Mouse (Mus musculus) granulocyte monocyte progenitor cell, adult 5-6 weeks (primary cell): ENCODE measurements around the gene Slc35b3. TPM values are rescaled to one million over a fixed set of nuclear protein-coding genes. Genes with fewer than 3 reads are reported as not detected.

Source experiments
- ATAC-seq: replicated peaks from 2 replicates; pipeline ENCODE4 v1.8.0; 2016; ENCODE audit warnings: mild to moderate bottlenecking, moderate TSS enrichment, inconsistent platforms; ENCODE audit not compliant: poor library complexity, severe bottlenecking
- total RNA-seq, 2 experiments: library from RNA; stranded (forward) in 1 of 2; stranded (reverse) in 1 of 2; fragments of 200-712, 200-1000 nt in 1 of 2; fragments of >200 nt in 1 of 2; fragmentation: Nextera tagmentation in 1 of 2; gene quantifications; 2 replicates each; pipeline ENCODE4 v1.2.3; 2014 to 2017

The Slc35b3 gene
- total RNA-seq, 2 experiments from 2014 or later, result 16.3 to 39.6 TPM

- no peak for ATAC-seq
These were observed 18.9 kb downstream of the Slc35b3 start for GRCm38 (mm10) chr13:38941786-38942185.

DNA sequence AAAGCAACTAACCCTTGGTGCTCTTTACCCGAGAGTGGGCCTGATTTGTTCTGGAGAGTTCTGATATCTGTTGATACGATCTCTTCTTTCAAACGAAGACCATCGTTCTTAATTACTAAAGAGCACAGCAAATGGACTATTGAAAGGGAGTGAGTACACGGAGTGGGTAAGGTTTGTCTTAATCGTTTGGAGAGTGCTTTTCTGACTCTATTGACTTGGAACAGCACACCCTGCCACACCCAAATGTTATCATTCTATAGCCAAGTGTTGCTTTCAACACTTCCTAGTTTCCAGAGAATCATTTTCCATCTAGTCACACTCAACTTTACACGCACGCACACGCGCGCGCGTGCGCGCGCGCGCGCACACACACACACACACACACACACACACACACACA is 19.4 kb downstream of the Slc35b3 start:
- no peak for ATAC-seq

DNA sequence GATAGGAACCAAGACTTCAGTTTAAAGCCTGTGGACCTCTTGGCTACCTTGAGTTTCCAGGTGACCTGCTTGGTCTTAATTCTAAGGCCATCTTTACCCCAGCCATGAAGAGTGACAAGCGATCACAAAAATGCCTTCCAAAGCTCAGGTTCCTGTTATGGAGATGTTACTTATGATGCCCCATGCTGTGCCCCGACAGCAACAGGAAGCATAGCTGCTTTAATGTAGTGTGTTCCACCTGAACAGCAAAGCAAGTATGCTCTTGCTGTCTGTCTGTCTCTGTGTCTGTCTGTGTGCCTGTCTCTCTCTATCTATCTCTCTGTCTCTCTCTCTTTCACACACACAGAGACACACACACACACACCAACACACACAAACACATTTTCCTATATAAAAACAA is 22.2 kb downstream of the Slc35b3 start:
- no peak for ATAC-seq

- ATAC-seq, result no peak
These were observed 23.7 kb downstream of the Slc35b3 start for GRCm38 (mm10) chr13:38936860-38937471.

DNA sequence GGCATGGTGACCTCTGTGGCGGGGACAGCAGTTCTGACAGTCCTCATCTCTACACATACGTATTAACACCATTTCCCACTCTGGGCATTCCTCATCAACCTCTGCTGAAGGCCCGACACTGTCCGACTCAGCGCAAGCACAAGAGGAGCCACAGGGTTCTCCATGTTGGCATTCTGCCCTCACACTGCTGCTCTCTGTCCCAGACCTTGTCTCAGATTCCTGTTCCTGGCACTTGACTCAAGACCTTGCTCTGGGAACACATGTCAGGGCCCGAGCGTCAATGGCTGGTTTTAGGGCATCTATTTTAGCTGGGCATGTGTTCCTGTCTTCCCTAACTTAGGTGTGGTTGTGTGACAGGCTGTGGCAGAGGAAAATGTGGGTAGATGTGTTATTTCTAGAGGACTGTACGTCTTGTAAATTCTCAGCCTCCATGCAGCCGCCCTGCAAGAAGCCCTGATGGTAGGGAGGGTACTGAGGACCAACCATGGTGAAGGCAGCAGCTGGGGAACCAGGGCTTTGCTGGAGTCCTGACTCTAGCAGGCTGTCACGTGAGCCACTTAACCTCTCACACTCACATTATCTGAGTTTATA is 24.7 kb downstream of the Slc35b3 start:
- ATAC-seq, result no peak

- no peak for ATAC-seq
These were observed 30.7 kb downstream of the Slc35b3 start for GRCm38 (mm10) chr13:38929843-38930578.

- ATAC-seq, result no peak
These were observed 38.0 kb downstream of the Slc35b3 start for GRCm38 (mm10) chr13:38922676-38923075.

- ATAC-seq, result peak; percentile 52; the same call in 1 of the 2 replicates
These were observed 39.4 kb downstream of the Slc35b3 start for GRCm38 (mm10) chr13:38921306-38921705.

GRCm38 (mm10) chr13:38918188-38918885 is 42.3 kb downstream of the Slc35b3 start:
- no peak for ATAC-seq

DNA sequence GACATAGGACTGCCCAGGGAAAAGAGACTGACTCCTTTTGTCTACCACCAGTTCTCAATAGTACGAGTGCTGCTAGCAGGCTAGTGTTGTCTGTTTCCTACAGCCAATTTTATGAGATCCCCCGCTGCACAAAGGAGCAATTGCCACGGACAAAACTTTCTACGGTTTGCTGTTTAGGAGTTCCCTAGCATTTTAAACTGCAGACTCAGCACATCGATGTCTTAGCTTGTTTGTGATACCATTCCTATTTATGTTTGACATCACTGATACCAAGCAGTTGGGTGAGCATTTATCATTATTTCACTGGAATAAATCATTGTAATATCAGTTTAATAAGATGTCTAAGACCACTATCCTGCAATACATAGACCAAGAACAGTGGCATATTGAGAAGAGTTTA is 43.1 kb downstream of the Slc35b3 start:
- no peak for ATAC-seq

DNA sequence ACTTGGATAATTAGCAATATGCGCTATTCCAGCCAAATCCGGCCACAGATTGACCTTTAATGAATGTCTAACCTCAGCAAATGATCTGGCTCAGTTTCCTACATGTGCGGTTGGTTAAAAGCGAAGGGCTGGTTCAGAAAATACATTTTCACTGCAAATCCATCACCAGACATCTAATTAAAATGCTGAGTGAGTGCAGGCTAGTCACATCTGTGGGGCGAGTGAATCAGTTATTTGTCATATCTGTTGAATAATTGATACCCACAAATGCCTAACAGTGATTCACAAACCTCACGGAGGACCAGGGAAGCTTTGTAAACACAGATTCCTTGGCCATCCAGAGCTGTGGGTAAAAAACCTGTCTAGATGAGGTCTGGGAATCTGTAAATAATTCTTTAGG is 45.9 kb downstream of the Slc35b3 start:
- ATAC-seq, result no peak

DNA sequence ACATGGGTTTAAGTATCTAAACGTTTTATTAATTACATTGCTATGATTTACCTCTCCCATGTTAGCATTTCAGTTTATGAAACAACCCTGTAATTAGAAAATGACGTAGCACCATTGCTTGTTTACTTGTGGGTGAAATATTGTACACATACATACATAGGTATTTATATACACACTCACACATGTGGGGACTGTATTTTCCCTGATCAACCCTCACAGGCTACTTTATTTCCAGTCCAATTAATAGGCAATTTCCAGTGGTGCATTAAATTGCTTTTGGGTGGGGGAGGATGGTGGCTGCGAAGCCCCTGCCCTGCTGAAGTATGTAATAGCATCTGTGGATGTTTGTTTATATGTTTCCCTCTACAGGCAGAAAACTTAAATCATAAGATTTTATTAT is 68.3 kb downstream of the Slc35b3 start:
- no peak for ATAC-seq
